Mouse (Mus musculus): ENCODE data around the gene Qsox1.
A peak's percentile ranks its signal among the peaks of the same experiment; 100 is the strongest.

Gene Qsox1

GRCm38 (mm10) chr1:155812581-155813499, at the start of gene Qsox1:
TSS of gene Qsox1 (minus strand) at chr1:155812889.
- peak; percentile 92 for DNase-seq

- DNase-seq: no peak
Measured at GRCm38 (mm10) chr1:155854926-155855702, 42.4 kb upstream of the Qsox1 start.

- DNase-seq: no peak
Measured at GRCm38 (mm10) chr1:155853009-155853408, 40.3 kb upstream of the Qsox1 start.

GRCm38 (mm10) chr1:155844235-155844634, 31.5 kb upstream of the Qsox1 start:
- DNase-seq: no peak

GRCm38 (mm10) chr1:155843538-155843937, 30.8 kb upstream of the Qsox1 start:
- no peak for DNase-seq

- DNase-seq: no peak
Measured at GRCm38 (mm10) chr1:155835667-155836066, 23.0 kb upstream of the Qsox1 start.

GRCm38 (mm10) chr1:155833610-155834009, 20.9 kb upstream of the Qsox1 start:
- DNase-seq: no peak

- no peak for DNase-seq
Measured at GRCm38 (mm10) chr1:155831958-155832357, 19.3 kb upstream of the Qsox1 start.

- no peak for DNase-seq
Measured at GRCm38 (mm10) chr1:155830861-155831260, 18.2 kb upstream of the Qsox1 start.

- no peak for DNase-seq
Measured at GRCm38 (mm10) chr1:155827703-155828295, 15.1 kb upstream of the Qsox1 start.

- DNase-seq: no peak
Measured at GRCm38 (mm10) chr1:155826803-155827395, 14.2 kb upstream of the Qsox1 start.

GRCm38 (mm10) chr1:155825940-155826716, 13.4 kb upstream of the Qsox1 start:
- no peak for DNase-seq

GRCm38 (mm10) chr1:155820646-155821045, 8.0 kb upstream of the Qsox1 start:
- no peak for DNase-seq

GRCm38 (mm10) chr1:155816167-155816566, 3.5 kb upstream of the Qsox1 start:
- DNase-seq: no peak

- DNase-seq: no peak
Measured at GRCm38 (mm10) chr1:155811995-155812580, 601 bp downstream of the Qsox1 start.

GRCm38 (mm10) chr1:155810616-155811015, 2.1 kb downstream of the Qsox1 start:
- no peak for DNase-seq

GRCm38 (mm10) chr1:155809706-155810442, 2.8 kb downstream of the Qsox1 start:
- peak; percentile 27 for DNase-seq

GRCm38 (mm10) chr1:155808261-155808660, 4.4 kb downstream of the Qsox1 start:
- no peak for DNase-seq

GRCm38 (mm10) chr1:155805607-155806006, 7.1 kb downstream of the Qsox1 start:
- no peak for DNase-seq

- DNase-seq: no peak
Measured at GRCm38 (mm10) chr1:155801014-155801991, 11.4 kb downstream of the Qsox1 start.
